Mouse (Mus musculus) E14TG2a.4 (cell line): ENCODE results near the gene Fam171a1.

Source experiments
- H3K27me3 ChIP-seq: 2 replicates; pipeline ENCODE4 v1.6.1; 2014; ENCODE audit warnings: low read length, control low read depth; ENCODE audit not compliant: insufficient read depth
- H3K36me3 ChIP-seq: 2 replicates; pipeline ENCODE4 v1.6.1; 2014; ENCODE audit warnings: low read length, control low read depth; ENCODE audit not compliant: insufficient read depth
- H3K4me1 ChIP-seq: replicated peaks from 2 replicates; pipeline ENCODE4 v1.6.1; 2014; ENCODE audit warnings: low read depth, low read length, control low read depth
- H3K4me3 ChIP-seq: replicated peaks from 2 replicates; pipeline ENCODE4 v1.5.1; 2014; ENCODE audit warnings: mild to moderate bottlenecking, low read length
- H3K9me3 ChIP-seq: 2 replicates; pipeline ENCODE4 v1.6.1; 2014; ENCODE audit warnings: low read length, control low read depth
- CTCF ChIP-seq: conservative IDR thresholded peaks from 2 replicates; pipeline ENCODE4 v1.5.1; 2014; ENCODE audit warnings: low read length
- NANOG ChIP-seq: IDR thresholded peaks from 2 replicates; pipeline ENCODE4 v1.6.1; 2014; ENCODE audit warnings: borderline replicate concordance, low read length, mixed read lengths
- POU5F1 ChIP-seq: IDR thresholded peaks from 2 replicates; pipeline ENCODE4 v1.6.1; 2014; ENCODE audit warnings: low read length, borderline replicate concordance

The Fam171a1 gene

GRCm38 (mm10) chr2:3157661-3158344 lies 43.8 kb downstream of the Fam171a1 start:
- Histone ChIP-seq H3K9me3 (no peaks in the 10 kb centered on the region), H3K4me3 (no peak overlapping the region), H3K4me1 (no peaks in the 10 kb centered on the region), H3K36me3 (no peaks in the 10 kb centered on the region), H3K27me3 (no peaks in the 10 kb centered on the region)
- TF ChIP-seq POU5F1 (no peak), NANOG (no peak), CTCF (no peak)

- Histone ChIP-seq H3K4me1 (no peaks in the 10 kb centered on the region), H3K36me3 (no peaks in the 10 kb centered on the region), H3K27me3 (no peaks in the 10 kb centered on the region), H3K4me3 (no peak overlapping the region), H3K9me3 (no peaks in the 10 kb centered on the region)
- TF ChIP-seq NANOG: no peak
- TF ChIP-seq POU5F1: no peak
- TF ChIP-seq CTCF: no peak
Observed at GRCm38 (mm10) chr2:3158682-3159412, 44.8 kb downstream of the Fam171a1 start.

- Histone ChIP-seq H3K4me3 (no peak overlapping the region), H3K36me3 (no peaks in the 10 kb centered on the region), H3K9me3 (no peaks in the 10 kb centered on the region), H3K4me1 (no peaks in the 10 kb centered on the region), H3K27me3 (no peaks in the 10 kb centered on the region)
- TF ChIP-seq NANOG (no peak), CTCF (no peak)
Observed at GRCm38 (mm10) chr2:3161578-3161977, 47.6 kb downstream of the Fam171a1 start.

- no peaks in the 10 kb centered on the region for H3K9me3 ChIP-seq
- no peaks in the 10 kb centered on the region for H3K36me3 ChIP-seq
- TF ChIP-seq POU5F1 (no peak), CTCF (no peak), NANOG (no peak)
- H3K4me1 ChIP-seq: no peaks in the 10 kb centered on the region
- H3K4me3 ChIP-seq: no peak overlapping the region
- no peaks in the 10 kb centered on the region for H3K27me3 ChIP-seq
Observed at GRCm38 (mm10) chr2:3163501-3164076, 49.6 kb downstream of the Fam171a1 start.

GRCm38 (mm10) chr2:3165037-3165600 lies 51.1 kb downstream of the Fam171a1 start:
- Histone ChIP-seq H3K4me3 (no peak overlapping the region), H3K36me3 (no peaks in the 10 kb centered on the region), H3K27me3 (no peaks in the 10 kb centered on the region), H3K4me1 (no peaks in the 10 kb centered on the region), H3K9me3 (no peaks in the 10 kb centered on the region)
- no peak for TF ChIP-seq POU5F1
- TF ChIP-seq CTCF: no peak
- no peak for TF ChIP-seq NANOG

GRCm38 (mm10) chr2:3165890-3166605 lies 52.0 kb downstream of the Fam171a1 start:
- Histone ChIP-seq H3K9me3 (no peaks in the 10 kb centered on the region), H3K27me3 (no peaks in the 10 kb centered on the region), H3K36me3 (no peaks in the 10 kb centered on the region), H3K4me1 (no peaks in the 10 kb centered on the region), H3K4me3 (no peak overlapping the region)
- no peak for TF ChIP-seq NANOG
- TF ChIP-seq POU5F1: no peak
- TF ChIP-seq CTCF: no peak

GRCm38 (mm10) chr2:3168719-3169402 lies 54.8 kb downstream of the Fam171a1 start:
- Histone ChIP-seq H3K9me3 (no peaks in the 10 kb centered on the region), H3K27me3 (no peaks in the 10 kb centered on the region), H3K4me1 (no peaks in the 10 kb centered on the region), H3K4me3 (no peak overlapping the region), H3K36me3 (no peaks in the 10 kb centered on the region)
- TF ChIP-seq NANOG (no peak), CTCF (no peak), POU5F1 (no peak)
